Mouse (Mus musculus): Measurements from ENCODE around the gene Nsmce1. TPM values are rescaled to one million over a fixed set of nuclear protein-coding genes. Genes with fewer than 3 reads are reported as not detected.
"Not testable (repeated sequence)": the region's sequence is repeated elsewhere in the genome, so short reads cannot be mapped to it uniquely, and the experiment has no call there.

Nsmce1 gene
- total RNA-seq, 2 experiments from 2014 or later: 10.0 to 12.0 TPM

- no peak overlapping the region for H3K4me3 ChIP-seq
- TF ChIP-seq CTCF (IDR thresholded peaks at IDR 0.05): no peak
- no peak for DNase-seq
- intact Hi-C loops (cut with DNase I): no loop called here
- H3K27ac ChIP-seq: no peak overlapping the region
These were observed 40.3 kb downstream of the Nsmce1 start for GRCm38 (mm10) chr7:125451078-125451477.

- DNase-seq: no peak
- Histone ChIP-seq H3K4me3 (no peak overlapping the region), H3K27ac (no peak overlapping the region)
- intact Hi-C loops (cut with DNase I): no loop called here
- no peak for TF ChIP-seq CTCF (IDR thresholded peaks at IDR 0.05)
These were observed 40.7 kb downstream of the Nsmce1 start for GRCm38 (mm10) chr7:125450678-125451077.

- peak; percentile 96 for DNase-seq
- intact Hi-C loops (cut with DNase I): no loop called here
- Histone ChIP-seq H3K4me3 (peak within 1 kb of the TSS; percentile 78), H3K27ac (peak within 1 kb of the TSS; percentile 95)
- no peak for TF ChIP-seq CTCF (IDR thresholded peaks at IDR 0.05)
These were observed 46.7 kb downstream of the Nsmce1 start, which contains the start of gene Kdm8 for GRCm38 (mm10) chr7:125444464-125445401. Kdm8 (plus strand) TSS chr7:125444676.

- Histone ChIP-seq H3K27ac (peak overlapping the region; percentile 95), H3K4me3 (peak overlapping the region; percentile 78)
- no peak for DNase-seq
- no peak for TF ChIP-seq CTCF (IDR thresholded peaks at IDR 0.05)
- intact Hi-C loops (cut with DNase I): no loop called here
These were observed 47.3 kb downstream of the Nsmce1 start for GRCm38 (mm10) chr7:125444076-125444463.

GRCm38 (mm10) chr7:125442323-125442722 lies 49.1 kb downstream of the Nsmce1 start:
- intact Hi-C loops (cut with DNase I): no loop called here
- no peak overlapping the region for H3K27ac ChIP-seq
- no peak overlapping the region for H3K4me3 ChIP-seq
- no peak for DNase-seq
- no peak for TF ChIP-seq CTCF (IDR thresholded peaks at IDR 0.05)

- TF ChIP-seq CTCF (IDR thresholded peaks at IDR 0.05): no peak
- no peak overlapping the region for H3K27ac ChIP-seq
- DNase-seq: no peak
- no peak overlapping the region for H3K4me3 ChIP-seq
- intact Hi-C loops (cut with DNase I): no loop called here
These were observed 56.6 kb downstream of the Nsmce1 start for GRCm38 (mm10) chr7:125434666-125435290.

GRCm38 (mm10) chr7:125433874-125434273 lies 57.5 kb downstream of the Nsmce1 start:
- no peak overlapping the region for H3K27ac ChIP-seq
- no peak overlapping the region for H3K4me3 ChIP-seq
- DNase-seq: no peak
- no peak for TF ChIP-seq CTCF (IDR thresholded peaks at IDR 0.05)
- intact Hi-C loops (cut with DNase I): no loop called here

GRCm38 (mm10) chr7:125430170-125430842 lies 61.1 kb downstream of the Nsmce1 start:
- no peak for TF ChIP-seq CTCF (IDR thresholded peaks at IDR 0.05)
- intact Hi-C loops (cut with DNase I): no loop called here
- Histone ChIP-seq H3K27ac (no peak overlapping the region), H3K4me3 (no peak overlapping the region)
- DNase-seq: no peak

- H3K27ac ChIP-seq; intact Hi-C loops (cut with DNase I); DNase-seq; H3K4me3 ChIP-seq: not testable (repeated sequence)
These were observed 62.4 kb downstream of the Nsmce1 start for GRCm38 (mm10) chr7:125428816-125429500.

- DNase-seq: no peak
- no peak for TF ChIP-seq CTCF (IDR thresholded peaks at IDR 0.05)
- no peak overlapping the region for H3K27ac ChIP-seq
- no peak overlapping the region for H3K4me3 ChIP-seq
- intact Hi-C loops (cut with DNase I): no loop called here
These were observed 63.0 kb downstream of the Nsmce1 start for GRCm38 (mm10) chr7:125428381-125428780.

GRCm38 (mm10) chr7:125427492-125428090 lies 63.8 kb downstream of the Nsmce1 start:
- peak; percentile 34 for DNase-seq
- no peak overlapping the region for H3K27ac ChIP-seq
- TF ChIP-seq CTCF (IDR thresholded peaks at IDR 0.05): no peak
- H3K4me3 ChIP-seq: no peak overlapping the region
- intact Hi-C loops (cut with DNase I): no loop called here

- DNase-seq: no peak
- no peak overlapping the region for H3K4me3 ChIP-seq
- TF ChIP-seq CTCF (IDR thresholded peaks at IDR 0.05): no peak
- intact Hi-C loops (cut with DNase I): no loop called here
- no peak overlapping the region for H3K27ac ChIP-seq
These were observed 68.3 kb downstream of the Nsmce1 start for GRCm38 (mm10) chr7:125423056-125423455.
